Mouse (Mus musculus) left cerebral cortex, postnatal 4 days (tissue): Measurements from ENCODE around the gene Ccdc121. TPM values are rescaled to one million over a fixed set of nuclear protein-coding genes. Genes with fewer than 3 reads are reported as not detected.
"Not testable (repeated sequence)": the region's sequence is repeated elsewhere in the genome, so short reads cannot be mapped to it uniquely, and the experiment has no call there.

Source experiments
- DNase-seq: peaks from one replicate; pipeline ENCODE4 v3.0.0-alpha.2; 2022
- intact Hi-C: fragments of 180-260 bp; cut with DNase I; formaldehyde crosslinking; loops from one replicate; pipeline ENCODE4 v1.15.1; 2025
- total RNA-seq, 2 experiments: library from RNA; stranded (reverse); gene quantifications; 2 replicates each; pipeline ENCODE4 v1.2.3; 2021

Gene Ccdc121
- total RNA-seq, 2 experiments from 2014 or later, result 0.44 TPM; not detected in 1

GRCm38 (mm10) chr1:181512430-181513129 lies 1.3 kb upstream of the Ccdc121 start:
- intact Hi-C loops, result no loop called here
- no peak for DNase-seq

GRCm38 (mm10) chr1:181510855-181511254 lies 396 bp downstream of the Ccdc121 start:
- DNase-seq, intact Hi-C loops: not testable (repeated sequence)

- intact Hi-C loops, result no loop called here
- no peak for DNase-seq
Observed at GRCm38 (mm10) chr1:181505367-181505766, 5.9 kb downstream of the Ccdc121 start.

- intact Hi-C loops, result no loop called here
Observed at GRCm38 (mm10) chr1:181503471-181503870, 7.8 kb downstream of the Ccdc121 start.

GRCm38 (mm10) chr1:181484696-181485095 lies 26.6 kb downstream of the Ccdc121 start:
- intact Hi-C loops, result no loop called here

More at GRCm38 (mm10) chr1:181503471-181503870, 7.8 kb downstream of the Ccdc121 start:
- no peak for DNase-seq

GRCm38 (mm10) chr1:181476557-181476956 lies 34.7 kb downstream of the Ccdc121 start:
- intact Hi-C loops, result loop anchor here (10.0 kb wide), 1 partner anchor 68 kb away; no protein-coding TSS in a partner anchor
- no peak for DNase-seq

More at GRCm38 (mm10) chr1:181484696-181485095, 26.6 kb downstream of the Ccdc121 start:
- peak; percentile 68 for DNase-seq

GRCm38 (mm10) chr1:181476141-181476540 lies 35.1 kb downstream of the Ccdc121 start:
- peak; percentile 44 for DNase-seq
- intact Hi-C loops, result loop anchor here (10.0 kb wide), 1 partner anchor 69 kb away; no protein-coding TSS in a partner anchor

- intact Hi-C loops, result no loop called here
Observed at GRCm38 (mm10) chr1:181469415-181469814, 41.8 kb downstream of the Ccdc121 start.

GRCm38 (mm10) chr1:181467321-181467670 lies 44.0 kb downstream of the Ccdc121 start:
- intact Hi-C loops, result no loop called here
- DNase-seq, result no peak

More at GRCm38 (mm10) chr1:181469415-181469814, 41.8 kb downstream of the Ccdc121 start:
- no peak for DNase-seq

- intact Hi-C loops, result no loop called here
Observed at GRCm38 (mm10) chr1:181466601-181467320, 44.5 kb downstream of the Ccdc121 start.

GRCm38 (mm10) chr1:181466040-181466439 lies 45.2 kb downstream of the Ccdc121 start:
- intact Hi-C loops, result no loop called here
- DNase-seq, result no peak

More at GRCm38 (mm10) chr1:181466601-181467320, 44.5 kb downstream of the Ccdc121 start:
- peak; percentile 86 for DNase-seq

GRCm38 (mm10) chr1:181465027-181465426 lies 46.2 kb downstream of the Ccdc121 start:
- intact Hi-C loops, result no loop called here
- peak; percentile 32 for DNase-seq

- intact Hi-C loops, result no loop called here
- DNase-seq, result no peak
Observed at GRCm38 (mm10) chr1:181462906-181463179, 48.4 kb downstream of the Ccdc121 start.

GRCm38 (mm10) chr1:181462051-181462905 lies 49.0 kb downstream of the Ccdc121 start:
- intact Hi-C loops, result no loop called here
- DNase-seq, result no peak

GRCm38 (mm10) chr1:181461484-181461883 lies 49.8 kb downstream of the Ccdc121 start:
- intact Hi-C loops, result no loop called here

GRCm38 (mm10) chr1:181460283-181460682 lies 51.0 kb downstream of the Ccdc121 start:
- intact Hi-C loops, result no loop called here
- DNase-seq, result no peak

More at GRCm38 (mm10) chr1:181461484-181461883, 49.8 kb downstream of the Ccdc121 start:
- DNase-seq, result no peak

Other genes with a start within 250 kb of the Ccdc121 start
- gene Cnih3, start 158.8 kb downstream of the Ccdc121 start, total RNA-seq, result 10 to 100 TPM; 51.7 to 55.9 TPM
- 1 to 10 TPM; 1.6 to 2.2 TPM for gene Dnah14, start 65.1 kb upstream of the Ccdc121 start, total RNA-seq